In the genomic region with DNA sequence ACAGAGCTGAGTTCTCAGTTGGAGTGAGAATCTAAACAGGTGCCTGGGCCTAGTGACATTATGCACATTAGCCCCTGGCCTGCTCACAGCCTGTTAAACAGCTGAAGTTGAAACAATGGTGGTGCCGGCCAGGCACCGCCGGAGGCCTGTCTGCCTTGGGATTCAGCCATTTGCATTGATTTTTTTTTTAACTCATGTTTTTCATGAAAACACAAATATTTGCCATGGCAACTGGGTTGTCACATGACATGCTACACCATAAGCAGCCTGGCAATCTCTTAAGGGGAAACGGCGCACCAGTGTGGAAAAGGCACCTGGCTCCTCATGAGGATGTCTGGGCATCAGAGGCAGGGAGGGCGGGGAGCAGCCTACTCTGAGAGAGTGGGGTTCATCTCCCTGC, we compare ENCODE assay signal across 12 mouse cellular contexts.
DNase-seq lines count a peak whose midpoint lies in the region; ATAC-seq and TF ChIP-seq lines count a peak whose summit lies in the region.
"Had no signal": no experiment of that assay in that cellular context is flagged by ENCODE, and none has a peak within 500 bp of the region (broad histone marks: within the 10 kb centered on the region; RNA-seq: fewer than 3 reads in every experiment).

No protein-coding gene starts in this region.

- H3K36me3 ChIP-seq in embryonic facial prominence, embryonic 10.5 days (replicated peaks), result no peaks in the 10 kb centered on the region
- H3K36me3 ChIP-seq in neural tube, embryonic 11.5 days (ENCODE audit: control insufficient read depth, insufficient read depth, low read length), result no peaks in the 10 kb centered on the region

- no peak overlapping the region for H3K9ac ChIP-seq in neural tube, embryonic 11.5 days (ENCODE audit: low read length)

- peaks cover 33% of the 10 kb centered on the region for H3K27me3 ChIP-seq in embryonic facial prominence, embryonic 10.5 days (replicated peaks; ENCODE audit: low read depth, poor library complexity, severe bottlenecking)
- no peaks in the 10 kb centered on the region for H3K27me3 ChIP-seq in neural tube, embryonic 11.5 days (ENCODE audit: control insufficient read depth, insufficient read depth, low read length)

- WGBS in embryonic facial prominence, embryonic 10.5 days, result 26% methylated on average over 6 of the region's 6 CpGs
- WGBS in neural tube, embryonic 11.5 days, result 22% methylated on average over 6 of the region's 6 CpGs

- no peaks in the 10 kb centered on the region for H3K9me3 ChIP-seq in embryonic facial prominence, embryonic 10.5 days
- H3K9me3 ChIP-seq in neural tube, embryonic 11.5 days (ENCODE audit: control insufficient read depth, low read length), result no peaks in the 10 kb centered on the region

- ATAC-seq in cerebellum, adult (ENCODE audit: insufficient number of reproducible peaks, low FRiP score, low TSS enrichment), result no peak
- peak; percentile 68; the same call in 1 of the 2 replicates for ATAC-seq in neural tube, embryonic 11.5 days (ENCODE audit: insufficient read depth, low FRiP score, low TSS enrichment)
- ATAC-seq in erythroblast, adult 5-6 weeks (replicated peaks; ENCODE audit: low FRiP score, poor library complexity, severe bottlenecking), result no peak
- ATAC-seq: Patski had no signal

- H3K27ac ChIP-seq in embryonic facial prominence, embryonic 10.5 days (replicated peaks), result no peak overlapping the region; the same call in 1 of the 2 replicates
- peak overlapping the region; percentile 56 for H3K27ac ChIP-seq in layer of hippocampus, adult 2 months
- H3K27ac ChIP-seq in neural tube, embryonic 11.5 days (ENCODE audit: low read depth, low read length), result peak overlapping the region; percentile 17; the same call in 1 of the 2 replicates

- H3K4me3 ChIP-seq in embryonic facial prominence, embryonic 10.5 days, result no peak overlapping the region
- H3K4me3 ChIP-seq in layer of hippocampus, adult 2 months, result no peak overlapping the region
- H3K4me3 ChIP-seq in neural tube, embryonic 11.5 days (ENCODE audit: low read depth, low read length), result no peak overlapping the region

- peak; percentile 28 to 45 for DNase-seq in cerebellum, postnatal 14 days
- DNase-seq in embryonic facial prominence, embryonic 10.5 days (ENCODE audit: low spot score), result peak; percentile 35
- DNase-seq in layer of hippocampus, adult 2 months (ENCODE audit: low spot score in 2 of 2), result peak in 1 of 2 experiments; percentile 24
- peak; percentile 68 for DNase-seq in neural tube, embryonic 11.5 days (ENCODE audit: low spot score)
- DNase-seq in thymus, postnatal 36 days, result no peak
- no peak for DNase-seq in urinary bladder, postnatal 14 days (ENCODE audit: low spot score)
- DNase-seq: cerebellum, adult 2 months; lung, postnatal 36 days; thymus, postnatal 4 days had no signal

- H3K4me1 ChIP-seq in embryonic facial prominence, embryonic 10.5 days, result peaks cover 34% of the 10 kb centered on the region
- peaks cover 24% of the 10 kb centered on the region for H3K4me1 ChIP-seq in neural tube, embryonic 11.5 days (ENCODE audit: control insufficient read depth, insufficient read depth, low read length)

- H3K4me2 ChIP-seq in neural tube, embryonic 11.5 days (ENCODE audit: low read depth), result no peak overlapping the region

- TF ChIP-seq CTCF in layer of hippocampus, adult 2 months (conservative IDR thresholded peaks at IDR 0.05), result no peak

Comparison
In these comparisons a context has a peak if more than half of its experiments do, and no peak if none do; other contexts are left out.
1. DNase-seq: peak in cerebellum, postnatal 14 days (2 of 2), embryonic facial prominence, embryonic 10.5 days (single experiment) and neural tube, embryonic 11.5 days (single experiment); none in thymus, postnatal 36 days (0 of 2) and urinary bladder, postnatal 14 days (single experiment).